Mouse (Mus musculus) forebrain, embryonic 10.5 days (tissue): ENCODE data around the gene Mdh1. TPM values are rescaled to one million over a fixed set of nuclear protein-coding genes. Genes with fewer than 3 reads are reported as not detected.
"Not testable (repeated sequence)": the region's sequence is repeated elsewhere in the genome, so short reads cannot be mapped to it uniquely, and the experiment has no call there.

Source experiments
- DNase-seq: peaks from one replicate; pipeline ENCODE4 v3.0.0-alpha.2; 2017; ENCODE audit warnings: low spot score; ENCODE audit errors: extremely low spot score
- H3K27ac ChIP-seq: fragments of 300-500 bp; sonication (generic); 2 replicates; pipeline ENCODE4 v1.5.1; 2016; ENCODE audit warnings: mild to moderate bottlenecking
- H3K27me3 ChIP-seq: fragments of 300-500 bp; sonication (generic); 2 replicates; pipeline ENCODE4 v1.6.1; 2016; ENCODE audit warnings: mild to moderate bottlenecking; ENCODE audit not compliant: poor library complexity, severe bottlenecking
- H3K36me3 ChIP-seq: fragments of 300-500 bp; sonication (generic); replicated peaks from 2 replicates; pipeline ENCODE4 v1.6.1; 2016; ENCODE audit warnings: mild to moderate bottlenecking, moderate library complexity
- H3K4me1 ChIP-seq: fragments of 300-500 bp; sonication (generic); 2 replicates; pipeline ENCODE4 v1.6.1; 2016
- H3K4me3 ChIP-seq: fragments of 300-500 bp; sonication (generic); 2 replicates; pipeline ENCODE4 v1.5.1; 2016; ENCODE audit warnings: mild to moderate bottlenecking, moderate library complexity
- H3K9me3 ChIP-seq: fragments of 300-500 bp; sonication (generic); 2 replicates; pipeline ENCODE4 v1.6.1; 2016; ENCODE audit warnings: mild to moderate bottlenecking, moderate library complexity
- WGBS: fragments of 180-500 bp; shearing (Covaris S2); methylation state at CpG from one replicate; pipeline ENCODE4 v1.1.7; 2016; 5-methylcytosine and 5-hydroxymethylcytosine counted together
- microRNA-seq: library from miRNA; unstranded; fragments of <30 nt; microRNA quantifications from one replicate; pipeline ENCODE4, GENCODE M21; 2017
- polyA plus RNA-seq: library from polyadenylated mRNA; unstranded; fragments of >200 nt; fragmentation: Nextera tagmentation; extraction: Ambion mirVana; gene quantifications from 2 replicates; pipeline ENCODE4 v1.2.1, GENCODE M21; 2016

Mdh1 gene
- polyA plus RNA-seq, 1 experiment from 2014 or later = 428 TPM

DNA sequence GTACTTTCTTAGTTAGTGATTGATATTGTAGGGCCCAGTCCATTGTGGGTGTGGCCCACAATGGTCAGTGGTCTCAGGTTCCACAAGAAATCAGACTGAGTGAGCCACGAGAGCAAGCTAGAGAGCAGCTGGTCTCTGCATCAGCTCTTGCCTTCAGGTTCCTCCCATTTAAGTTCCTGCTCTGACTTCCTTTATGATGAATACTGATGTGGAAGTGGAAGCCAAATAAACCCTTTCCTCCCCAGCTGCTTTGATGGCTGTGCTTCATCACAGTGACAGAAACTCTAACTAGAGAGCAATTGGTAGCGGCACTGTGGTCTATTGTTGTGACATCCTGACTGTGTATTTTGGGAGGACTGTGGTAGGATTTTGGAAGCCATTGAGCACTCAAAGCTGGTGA lies 32.1 kb downstream of the Mdh1 start:
- no peaks in the 10 kb centered on the region for H3K36me3 ChIP-seq

DNA sequence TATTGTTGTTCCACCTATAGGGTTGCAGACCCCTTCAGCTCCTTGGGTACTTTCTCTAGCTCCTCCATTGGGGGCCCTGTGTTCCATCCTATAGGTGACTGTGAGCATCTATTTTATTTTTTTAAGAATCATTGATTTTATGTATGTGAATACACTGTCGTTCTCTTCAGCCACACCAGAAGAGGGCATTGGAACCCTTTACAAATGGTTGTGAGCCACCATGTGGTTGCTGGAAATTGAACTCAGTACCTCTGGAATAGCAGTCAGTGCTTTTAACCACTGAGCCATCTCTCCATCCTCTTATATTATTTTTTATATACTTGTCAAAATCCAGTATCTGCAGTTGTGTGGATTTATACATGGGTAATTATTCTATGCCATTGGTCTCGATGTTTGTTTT lies 41.3 kb downstream of the Mdh1 start:
- not testable (repeated sequence) for H3K27me3 ChIP-seq, H3K4me1 ChIP-seq, H3K9me3 ChIP-seq, H3K27ac ChIP-seq, H3K4me3 ChIP-seq, H3K36me3 ChIP-seq, DNase-seq
- 88% methylated on average over 2 of the region's 2 CpGs for WGBS

More for the DNA sequence above, 32.1 kb downstream of the Mdh1 start:
- Histone ChIP-seq H3K4me3 (no peak overlapping the region), H3K9me3 (no peaks in the 10 kb centered on the region), H3K27ac (no peak overlapping the region), H3K27me3 (no peaks in the 10 kb centered on the region), H3K4me1 (no peaks in the 10 kb centered on the region)
- DNase-seq = no peak
- WGBS = 86% methylated on average over 2 of the region's 2 CpGs

DNA sequence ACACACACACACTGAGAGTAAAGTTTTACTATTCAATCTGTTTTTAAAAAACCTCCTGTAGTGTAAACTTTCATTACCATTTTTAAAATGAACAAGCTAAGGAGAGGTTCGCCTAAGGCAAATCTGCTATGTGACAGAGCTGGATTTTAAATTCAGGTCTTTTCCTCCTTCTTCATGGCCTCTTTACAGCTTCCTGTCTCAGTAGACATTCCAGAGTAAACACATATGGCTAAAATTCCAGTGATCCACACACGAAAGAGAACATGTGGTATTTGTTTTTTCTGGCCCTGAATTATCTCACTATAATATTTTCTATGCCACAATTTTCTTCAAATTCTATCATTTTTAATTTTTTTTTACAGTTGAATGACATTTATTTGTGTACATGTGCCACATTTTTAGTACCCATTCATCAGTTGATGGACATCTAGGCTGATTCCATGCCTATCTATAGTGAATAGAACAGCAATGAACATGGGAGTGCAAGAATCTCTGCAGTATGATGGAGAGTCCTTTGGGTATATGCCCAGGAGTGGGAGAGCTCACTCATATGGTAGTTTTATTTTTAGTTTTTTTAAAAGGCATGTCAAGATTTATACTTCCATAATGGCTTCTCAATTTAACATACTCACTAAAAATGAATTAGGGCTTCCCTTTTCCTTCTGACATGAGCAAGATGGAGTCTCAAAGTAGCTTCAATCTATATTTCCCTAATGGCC lies 43.3 kb downstream of the Mdh1 start:
- no peaks in the 10 kb centered on the region for H3K9me3 ChIP-seq
- H3K4me3 ChIP-seq = no peak overlapping the region
- no peaks in the 10 kb centered on the region for H3K4me1 ChIP-seq
- WGBS = 70% methylated on average over 2 of the region's 2 CpGs
- no peak for DNase-seq
- no peaks in the 10 kb centered on the region for H3K27me3 ChIP-seq
- H3K36me3 ChIP-seq = no peaks in the 10 kb centered on the region
- H3K27ac ChIP-seq = no peak overlapping the region

DNA sequence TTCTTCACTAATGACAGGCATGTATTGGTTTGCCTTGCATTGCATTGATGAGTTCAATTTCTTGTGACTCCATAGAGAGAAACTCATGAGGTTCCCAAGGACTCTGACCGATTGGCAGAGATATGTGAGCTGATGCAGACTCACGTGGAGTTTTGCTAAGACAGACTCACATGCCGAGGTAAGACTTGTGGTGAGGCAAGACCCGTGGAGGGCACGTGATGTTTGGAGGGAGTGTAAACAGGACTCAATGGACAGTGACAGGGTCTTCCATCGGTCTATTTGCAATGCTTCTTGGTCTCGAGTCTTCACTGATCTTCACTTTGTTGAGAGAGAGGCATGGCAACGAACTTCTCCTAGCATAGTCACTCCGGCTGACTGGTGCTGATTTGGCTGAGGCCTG lies 54.4 kb downstream of the Mdh1 start:
- no peak overlapping the region for H3K27ac ChIP-seq
- H3K27me3 ChIP-seq = no peaks in the 10 kb centered on the region
- no peak overlapping the region for H3K4me3 ChIP-seq
- WGBS = 90% methylated on average over 9 of the region's 9 CpGs
- no peaks in the 10 kb centered on the region for H3K36me3 ChIP-seq
- no peak for DNase-seq
- peaks cover 4% of the 10 kb centered on the region; the same call in 1 of the 2 replicates for H3K9me3 ChIP-seq
- no peaks in the 10 kb centered on the region for H3K4me1 ChIP-seq

DNA sequence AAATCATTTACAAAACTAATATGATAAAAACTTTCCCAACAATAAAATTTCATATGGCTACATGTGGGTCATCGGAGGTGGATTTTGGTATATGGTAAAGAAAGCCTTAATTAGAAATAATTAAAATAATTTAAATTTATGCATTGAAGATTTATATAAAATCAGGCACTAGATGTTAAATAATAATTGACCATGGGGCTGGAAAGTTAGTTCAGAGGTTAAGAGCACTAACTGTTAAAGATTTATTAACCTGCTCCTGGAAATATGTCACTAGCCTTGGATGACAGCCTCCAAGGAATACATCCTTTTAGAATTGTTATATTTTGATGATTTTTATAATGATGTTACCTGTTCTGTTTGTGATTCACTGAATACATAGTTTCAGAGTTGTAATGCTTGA lies 55.8 kb downstream of the Mdh1 start:
- WGBS = 95% methylated on average over 1 of the region's 1 CpGs
- not testable (repeated sequence) for H3K27ac ChIP-seq, DNase-seq, H3K4me3 ChIP-seq, H3K9me3 ChIP-seq, H3K27me3 ChIP-seq, H3K36me3 ChIP-seq, H3K4me1 ChIP-seq

DNA sequence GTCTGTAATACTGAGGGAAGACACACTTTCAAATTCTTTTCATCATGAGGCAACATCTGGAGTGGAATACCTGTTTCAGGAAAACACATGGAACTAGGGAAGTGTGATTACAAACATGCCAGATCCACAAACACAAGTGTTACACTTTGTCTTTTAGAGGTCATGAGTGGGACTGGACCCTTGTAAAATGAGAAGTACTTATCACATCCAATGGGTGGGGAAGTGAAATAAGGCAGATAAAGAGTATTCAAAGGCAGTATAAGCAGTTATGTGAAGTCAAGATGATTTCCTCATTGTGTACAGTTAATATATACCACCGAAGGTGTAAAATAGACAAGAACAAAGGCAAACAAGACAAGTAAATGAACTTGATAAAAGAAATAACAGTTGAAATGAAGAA lies 61.6 kb downstream of the Mdh1 start:
- H3K36me3 ChIP-seq, DNase-seq, H3K9me3 ChIP-seq, H3K27me3 ChIP-seq, H3K4me1 ChIP-seq, H3K4me3 ChIP-seq, H3K27ac ChIP-seq: not testable (repeated sequence)
- 92% methylated on average over 1 of the region's 1 CpGs for WGBS

DNA sequence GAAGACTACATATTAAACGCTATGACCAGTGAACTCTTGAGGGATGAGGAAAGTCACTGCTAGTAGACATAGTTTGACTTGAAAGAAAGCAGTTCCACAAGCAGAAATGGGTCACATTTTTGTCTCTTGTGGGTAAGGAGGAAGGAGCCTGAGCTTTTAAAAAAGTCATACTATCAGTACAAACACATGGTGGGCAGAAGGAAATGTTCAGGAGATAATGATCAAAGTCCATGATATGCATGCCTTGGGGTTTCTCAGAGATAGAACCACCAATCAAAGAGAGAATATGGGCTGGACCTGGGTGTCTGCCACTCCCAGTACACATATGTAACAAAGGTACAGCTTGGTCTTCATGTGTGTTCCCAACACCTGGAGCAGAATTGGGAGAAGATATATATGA lies 63.5 kb downstream of the Mdh1 start:
- not testable (repeated sequence) for H3K27ac ChIP-seq, H3K27me3 ChIP-seq, H3K4me3 ChIP-seq, H3K4me1 ChIP-seq, H3K36me3 ChIP-seq, DNase-seq, H3K9me3 ChIP-seq
- WGBS = 85% methylated on average over 1 of the region's 1 CpGs

DNA sequence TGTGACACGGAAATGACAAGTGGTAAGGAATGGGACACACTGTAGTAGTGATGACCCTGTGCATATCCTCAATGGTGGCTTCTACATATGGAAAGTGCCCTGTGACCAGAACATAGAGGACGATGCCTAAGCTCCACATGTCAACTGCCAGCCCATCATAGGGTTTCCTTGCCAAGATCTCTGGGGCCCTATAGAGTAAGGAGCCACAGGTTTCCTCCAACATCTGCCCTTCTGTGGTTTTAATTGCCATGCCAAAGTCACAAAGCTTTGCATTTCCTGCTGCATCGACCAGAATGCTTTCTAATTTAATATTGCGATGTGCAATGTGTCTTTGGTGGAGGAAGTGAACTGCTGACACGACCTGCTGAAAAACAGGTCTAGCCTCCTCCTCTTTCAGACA lies 65.1 kb downstream of the Mdh1 start:
- H3K9me3 ChIP-seq, H3K4me1 ChIP-seq, H3K4me3 ChIP-seq, H3K27me3 ChIP-seq, DNase-seq, H3K36me3 ChIP-seq, H3K27ac ChIP-seq: not testable (repeated sequence)
- 91% methylated on average over 5 of the region's 5 CpGs for WGBS

Small RNA genes lying within 50 kb of the gene (microRNA-seq; reads per million reads assigned to microRNA genes)
- not detected for gene Gm22990

Other genes with a start within 250 kb of the Mdh1 start
- 44.5 and 45.2 TPM in 2 replicates for gene Ugp2, start 201.2 kb downstream of the Mdh1 start, polyA plus RNA-seq
- gene Wdpcp, start 132 bp downstream of the Mdh1 start, polyA plus RNA-seq = 11.4 and 11.9 TPM in 2 replicates